Mouse (Mus musculus) heart, embryonic 16.5 days (tissue): ENCODE results near the gene Bco2. TPM values are rescaled to one million over a fixed set of nuclear protein-coding genes. Genes with fewer than 3 reads are reported as not detected.

ENCODE experiments used
- ATAC-seq: fragments of 200-750 bp; cut with Nextera tagmentation; replicated peaks from 2 replicates; pipeline ENCODE4 v1.8.0; 2017; ENCODE audit warnings: moderate number of reproducible peaks; ENCODE audit not compliant: insufficient read depth, low FRiP score; ENCODE audit errors: extremely low read depth
- H3K27ac ChIP-seq: fragments of 300-500 bp; sonication (generic); 2 replicates; pipeline ENCODE4 v1.5.1; 2014; ENCODE audit warnings: mild to moderate bottlenecking, low read length, control low read depth, moderate library complexity
- H3K27me3 ChIP-seq: fragments of 300-500 bp; sonication (generic); 2 replicates; pipeline ENCODE4 v1.6.1; 2014; ENCODE audit warnings: low read length, mixed read lengths; ENCODE audit not compliant: control insufficient read depth, insufficient read depth
- H3K36me3 ChIP-seq: fragments of 300-500 bp; sonication (generic); 2 replicates; pipeline ENCODE4 v1.6.1; 2014; ENCODE audit not compliant: control insufficient read depth, insufficient read depth
- H3K4me1 ChIP-seq: fragments of 300-500 bp; sonication (generic); 2 replicates; pipeline ENCODE4 v1.6.1; 2014; ENCODE audit warnings: low read length, mixed read lengths; ENCODE audit not compliant: control insufficient read depth, insufficient read depth
- H3K4me2 ChIP-seq: fragments of 300-500 bp; sonication (generic); 2 replicates; pipeline ENCODE4 v1.6.1; 2014; ENCODE audit warnings: low read depth, mild to moderate bottlenecking, control low read depth, low read length
- H3K4me3 ChIP-seq: fragments of 300-500 bp; sonication (generic); 2 replicates; pipeline ENCODE4 v1.5.1; 2014; ENCODE audit warnings: mild to moderate bottlenecking, control low read depth, low read length
- H3K9ac ChIP-seq: fragments of 300-500 bp; sonication (generic); 2 replicates; pipeline ENCODE4 v1.6.1; 2014; ENCODE audit warnings: low read length, control low read depth
- H3K9me3 ChIP-seq: fragments of 300-500 bp; sonication (generic); replicated peaks from 2 replicates; pipeline ENCODE4 v1.6.1; 2016; ENCODE audit warnings: low read length; ENCODE audit not compliant: control insufficient read depth
- WGBS: fragments of 180-500 bp; shearing (Covaris S2); extraction: QIAGEN DNeasy Blood & Tissue Kit; methylation state at CpG from one replicate; pipeline ENCODE4 v1.1.7; 2014; 5-methylcytosine and 5-hydroxymethylcytosine counted together
- polyA plus RNA-seq: library from polyadenylated mRNA; unstranded; fragments of >200 nt; fragmentation: Nextera tagmentation; extraction: Ambion mirVana; gene quantifications from 2 replicates; pipeline ENCODE4 v1.2.1, GENCODE M21; 2015

Bco2 gene
- polyA plus RNA-seq, 1 experiment from 2014 or later, result 0.21 TPM

GRCm38 (mm10) chr9:50496546-50496945 is 58.4 kb downstream of the Bco2 start:
- Histone ChIP-seq H3K27me3 (no peaks in the 10 kb centered on the region; the same call in 1 of the 2 replicates), H3K9me3 (no peaks in the 10 kb centered on the region), H3K27ac (peak overlapping the region; percentile 43; the same call in 1 of the 2 replicates), H3K36me3 (no peaks in the 10 kb centered on the region), H3K4me1 (peaks cover 10% of the 10 kb centered on the region), H3K4me2 (peak overlapping the region; percentile 5), H3K9ac (peak overlapping the region; percentile 38; the same call in 1 of the 2 replicates), H3K4me3 (no peak overlapping the region)
- WGBS, result 25% methylated on average over 6 of the region's 6 CpGs
- ATAC-seq, result no peak; the same call in 1 of the 2 replicates

GRCm38 (mm10) chr9:50496151-50496505 is 58.9 kb downstream of the Bco2 start:
- H3K27me3 ChIP-seq, result no peaks in the 10 kb centered on the region; the same call in 1 of the 2 replicates
- H3K4me1 ChIP-seq, result peaks cover 10% of the 10 kb centered on the region
- WGBS, result 20% methylated on average over 6 of the region's 6 CpGs
- H3K9ac ChIP-seq, result peak overlapping the region; percentile 38; the same call in 1 of the 2 replicates
- H3K4me3 ChIP-seq, result no peak overlapping the region
- ATAC-seq, result no peak
- H3K27ac ChIP-seq, result peak overlapping the region; percentile 43
- H3K9me3 ChIP-seq, result no peaks in the 10 kb centered on the region
- no peaks in the 10 kb centered on the region for H3K36me3 ChIP-seq
- peak overlapping the region; percentile 5 for H3K4me2 ChIP-seq

- Histone ChIP-seq H3K4me2 (peak overlapping the region; percentile 5), H3K27me3 (no peaks in the 10 kb centered on the region; the same call in 1 of the 2 replicates), H3K36me3 (no peaks in the 10 kb centered on the region), H3K4me1 (peaks cover 10% of the 10 kb centered on the region), H3K9ac (no peak overlapping the region), H3K27ac (peak overlapping the region; percentile 43), H3K9me3 (no peaks in the 10 kb centered on the region), H3K4me3 (no peak overlapping the region)
- WGBS, result 62% methylated on average over 10 of the region's 10 CpGs
- 0 out of 2 replicates have a peak, but pooled peaks have one; percentile 29 for ATAC-seq
Observed at GRCm38 (mm10) chr9:50495405-50496150, 59.4 kb downstream of the Bco2 start.

- H3K4me3 ChIP-seq, result no peak within 1 kb of the TSS
- H3K4me1 ChIP-seq, result peaks cover 10% of the 10 kb centered on the region
- H3K36me3 ChIP-seq, result no peaks in the 10 kb centered on the region
- no peaks in the 10 kb centered on the region for H3K9me3 ChIP-seq
- H3K27ac ChIP-seq, result no peak within 1 kb of the TSS
- H3K4me2 ChIP-seq, result no peak within 1 kb of the TSS
- 77% methylated on average over 6 of the region's 6 CpGs for WGBS
- ATAC-seq, result no peak
- H3K9ac ChIP-seq, result no peak within 1 kb of the TSS
- no peaks in the 10 kb centered on the region; the same call in 1 of the 2 replicates for H3K27me3 ChIP-seq
Observed at GRCm38 (mm10) chr9:50494311-50494710, 60.7 kb downstream of the Bco2 start, which contains the start of gene Plet1. Gene Plet1 (plus strand): TSS chr9:50494525.

GRCm38 (mm10) chr9:50493777-50494176 is 61.2 kb downstream of the Bco2 start:
- no peak overlapping the region for H3K4me2 ChIP-seq
- no peak overlapping the region for H3K4me3 ChIP-seq
- no peaks in the 10 kb centered on the region; the same call in 1 of the 2 replicates for H3K27me3 ChIP-seq
- H3K4me1 ChIP-seq, result peaks cover 10% of the 10 kb centered on the region
- no peak for ATAC-seq
- no peaks in the 10 kb centered on the region for H3K36me3 ChIP-seq
- H3K9me3 ChIP-seq, result no peaks in the 10 kb centered on the region
- H3K9ac ChIP-seq, result no peak overlapping the region
- 63% methylated on average over 2 of the region's 2 CpGs for WGBS
- no peak overlapping the region for H3K27ac ChIP-seq

GRCm38 (mm10) chr9:50491531-50492045 is 63.4 kb downstream of the Bco2 start:
- whole genome bisulfite sequencing, result 63% methylated on average over 2 of the region's 2 CpGs
- Histone ChIP-seq H3K9ac (no peak overlapping the region), H3K4me3 (no peak overlapping the region), H3K27me3 (no peaks in the 10 kb centered on the region; the same call in 1 of the 2 replicates), H3K36me3 (no peaks in the 10 kb centered on the region), H3K27ac (no peak overlapping the region), H3K4me1 (peaks cover 9% of the 10 kb centered on the region), H3K4me2 (no peak overlapping the region), H3K9me3 (no peaks in the 10 kb centered on the region)
- no peak for ATAC-seq

GRCm38 (mm10) chr9:50490836-50491235 is 64.1 kb downstream of the Bco2 start:
- no peak overlapping the region for H3K9ac ChIP-seq
- no peaks in the 10 kb centered on the region for H3K36me3 ChIP-seq
- H3K27me3 ChIP-seq, result no peaks in the 10 kb centered on the region; the same call in 1 of the 2 replicates
- H3K4me1 ChIP-seq, result peaks cover 2% of the 10 kb centered on the region; the same call in 1 of the 2 replicates
- H3K9me3 ChIP-seq, result no peaks in the 10 kb centered on the region
- H3K4me3 ChIP-seq, result no peak overlapping the region
- no peak overlapping the region for H3K4me2 ChIP-seq
- no peak for ATAC-seq
- H3K27ac ChIP-seq, result no peak overlapping the region

- H3K4me3 ChIP-seq, result peak overlapping the region; percentile 11
- H3K4me2 ChIP-seq, result peak overlapping the region; percentile 39
- H3K36me3 ChIP-seq, result no peaks in the 10 kb centered on the region
- H3K4me1 ChIP-seq, result 0 out of 2 replicates have a peak, but pooled peaks cover 2% of the 10 kb centered on the region
- ATAC-seq, result no peak
- WGBS, result 18% methylated on average over 10 of the region's 10 CpGs
- no peaks in the 10 kb centered on the region; the same call in 1 of the 2 replicates for H3K27me3 ChIP-seq
- H3K27ac ChIP-seq, result no peak overlapping the region
- no peak overlapping the region for H3K9ac ChIP-seq
- H3K9me3 ChIP-seq, result no peaks in the 10 kb centered on the region
Observed at GRCm38 (mm10) chr9:50485521-50485920, 69.5 kb downstream of the Bco2 start.
